Mouse (Mus musculus) embryo, embryonic 10.5 days (tissue): ENCODE results near the gene Olfm1.
A peak's percentile ranks its signal among the peaks of the same experiment; 100 is the strongest.

ENCODE experiments used
- DNase-seq: peaks from one replicate; pipeline ENCODE4 v3.0.0-alpha.2; 2015; ENCODE audit warnings: low spot score

Gene Olfm1

DNA sequence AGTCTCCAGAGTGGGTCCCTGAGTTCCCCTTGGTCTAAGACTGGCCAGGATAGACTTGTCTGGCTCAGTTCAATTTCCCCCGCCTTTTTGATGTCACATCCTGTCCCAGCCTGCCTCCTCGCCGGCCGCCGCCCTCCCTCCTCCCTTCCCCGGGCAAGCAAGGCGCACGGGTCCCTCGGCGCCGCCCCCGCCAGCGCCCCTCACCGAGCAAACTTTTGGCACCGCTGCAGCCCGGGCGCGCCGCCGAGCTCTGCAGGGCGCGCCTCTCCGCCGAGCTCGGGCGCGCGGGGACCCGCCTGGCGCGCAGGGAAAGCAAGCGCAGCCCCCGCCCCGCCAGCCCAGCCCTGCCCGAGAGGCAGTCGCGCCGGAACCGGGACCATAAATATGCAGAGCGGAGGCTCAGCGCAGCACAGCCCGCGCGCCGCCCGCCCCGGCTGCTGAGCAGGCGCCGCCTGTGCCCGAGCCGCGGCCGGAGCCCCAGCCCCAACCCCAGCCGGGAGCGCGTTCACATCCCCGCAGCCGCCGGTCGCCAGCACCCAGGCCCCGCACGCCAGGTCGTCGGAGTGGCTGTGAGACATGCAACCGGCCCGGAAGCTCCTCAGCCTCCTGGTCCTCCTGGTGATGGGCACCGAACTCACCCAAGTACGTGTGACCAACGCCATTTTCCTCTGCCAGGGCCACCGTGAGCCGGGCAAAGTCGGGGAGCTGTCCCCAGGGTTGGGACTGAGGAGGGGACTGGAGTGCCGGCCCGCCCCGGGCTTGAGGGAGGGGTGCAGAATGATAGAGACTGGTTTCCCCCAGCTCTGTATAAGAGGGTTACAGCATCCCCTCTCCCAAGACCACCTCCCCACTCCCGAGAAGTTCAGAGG, at the start of gene Olfm1:
Gene Olfm1 (plus strand): TSS at position 172 of the 869 bp plus-strand sequence.
- peak; percentile 76 for DNase-seq

DNA sequence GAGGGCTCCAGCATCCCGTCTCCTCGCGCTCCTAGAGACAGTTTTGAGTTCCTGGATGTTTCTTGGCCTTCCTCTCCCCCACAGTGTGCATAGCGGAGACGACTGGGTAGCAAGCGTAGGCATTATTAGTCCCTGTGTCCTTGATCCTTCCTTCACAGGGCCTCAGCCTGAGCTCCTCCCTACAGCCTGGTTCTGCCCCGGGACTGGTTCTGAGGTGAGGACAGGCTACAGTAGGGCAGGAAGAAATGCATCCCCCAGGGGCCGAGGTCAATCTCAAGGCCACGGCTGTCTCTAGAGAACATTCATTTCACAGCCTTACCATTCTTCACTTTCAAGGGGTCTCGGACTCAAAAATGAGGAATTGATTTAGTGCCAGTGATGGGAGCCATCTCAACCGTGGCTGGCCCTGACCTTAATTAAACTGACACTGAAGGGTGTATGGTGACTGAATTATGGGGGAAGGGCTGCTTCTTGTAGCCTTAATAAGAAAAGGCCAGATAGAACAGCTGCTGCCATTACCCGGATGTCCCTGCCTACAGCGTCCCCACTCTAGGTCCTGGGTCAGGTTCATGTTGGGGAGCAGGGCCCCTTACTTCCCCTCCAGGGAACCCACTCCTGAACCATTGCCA, 49.3 kb upstream of the Olfm1 start:
- DNase-seq, result peak; percentile 29

DNA sequence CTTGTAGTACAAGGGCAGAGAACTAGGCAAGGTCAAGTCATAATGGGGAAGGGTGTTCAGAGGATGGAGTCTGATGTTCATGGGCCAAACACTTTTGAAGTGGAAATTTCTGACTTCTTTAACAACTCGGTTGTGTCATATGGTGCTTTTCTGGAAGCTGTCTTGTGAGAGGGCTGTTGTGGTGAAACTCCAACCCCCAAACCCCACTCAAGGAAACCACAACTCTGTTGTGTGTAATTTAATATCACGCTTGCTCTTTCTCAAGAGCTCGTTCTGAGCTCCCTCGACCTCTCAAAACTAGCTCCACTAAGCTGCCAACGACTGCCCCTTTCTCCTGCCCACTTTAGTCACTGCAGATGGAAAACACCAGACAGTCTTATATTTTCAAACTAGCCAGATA, 47.1 kb upstream of the Olfm1 start:
- no peak for DNase-seq

DNA sequence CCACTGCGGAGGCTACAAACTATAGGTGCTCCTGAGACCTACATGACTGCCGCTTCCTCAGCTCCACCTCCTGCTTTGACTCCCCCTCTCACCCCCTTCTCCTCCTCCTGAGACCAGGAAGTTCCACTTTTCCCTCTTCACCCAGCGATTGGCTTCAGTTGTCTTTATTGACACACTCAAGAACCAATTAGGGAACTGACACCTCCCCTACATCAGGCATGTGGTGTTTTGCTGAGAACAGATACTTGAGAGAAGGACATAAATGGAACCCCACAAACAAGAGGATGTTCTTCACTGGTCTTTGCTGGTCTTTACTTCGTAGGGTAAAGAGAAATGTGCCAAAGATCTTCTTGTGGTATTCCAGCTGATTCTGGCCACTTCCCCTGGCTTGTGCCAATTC, 46.6 kb upstream of the Olfm1 start:
- DNase-seq, result no peak

DNA sequence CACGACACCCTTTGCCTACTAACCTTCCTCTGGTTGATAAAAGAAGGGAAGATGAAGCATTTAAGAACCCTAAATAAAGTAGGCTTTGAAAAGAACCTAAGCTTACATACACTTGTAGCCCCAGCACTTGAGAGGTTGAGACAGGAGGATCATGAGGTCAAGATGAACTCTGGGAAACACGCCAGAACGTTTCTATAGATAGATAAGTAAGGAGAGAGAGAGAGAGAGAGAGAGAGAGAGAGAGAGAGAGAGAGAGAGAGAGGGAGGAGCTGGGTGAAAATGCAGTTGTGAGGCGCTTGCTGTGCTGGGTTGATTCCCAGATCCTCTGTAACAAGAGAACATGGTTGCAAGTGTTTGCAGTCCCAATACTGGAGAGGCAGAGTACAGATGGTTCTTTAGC, 46.1 kb upstream of the Olfm1 start:
- no peak for DNase-seq

DNA sequence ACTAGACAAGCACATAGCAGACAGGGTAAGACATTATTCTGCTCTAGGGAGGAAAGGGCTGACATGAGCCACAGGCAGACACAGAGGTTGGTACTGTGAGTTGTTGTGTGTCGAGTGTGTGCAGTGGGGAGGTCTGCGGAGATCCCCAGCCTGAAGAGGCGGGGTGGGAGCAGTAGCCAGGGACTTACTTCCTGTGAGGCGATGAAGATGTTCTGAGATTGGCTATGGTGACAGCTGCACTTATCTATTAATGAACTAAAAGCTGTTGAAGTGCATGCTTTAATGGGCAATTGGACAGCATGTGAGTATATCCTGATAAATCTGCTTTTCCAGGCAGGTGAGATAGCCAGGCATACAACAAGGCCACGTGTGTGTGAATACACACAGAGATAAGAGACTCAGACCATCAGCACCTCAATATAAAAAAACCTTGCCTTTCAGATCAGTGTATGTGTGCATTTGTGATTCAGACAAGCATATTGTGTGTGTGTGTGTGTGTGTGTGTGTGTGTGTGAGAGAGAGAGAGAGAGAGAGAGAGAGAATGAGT, 45.5 kb upstream of the Olfm1 start:
- DNase-seq, result no peak

DNA sequence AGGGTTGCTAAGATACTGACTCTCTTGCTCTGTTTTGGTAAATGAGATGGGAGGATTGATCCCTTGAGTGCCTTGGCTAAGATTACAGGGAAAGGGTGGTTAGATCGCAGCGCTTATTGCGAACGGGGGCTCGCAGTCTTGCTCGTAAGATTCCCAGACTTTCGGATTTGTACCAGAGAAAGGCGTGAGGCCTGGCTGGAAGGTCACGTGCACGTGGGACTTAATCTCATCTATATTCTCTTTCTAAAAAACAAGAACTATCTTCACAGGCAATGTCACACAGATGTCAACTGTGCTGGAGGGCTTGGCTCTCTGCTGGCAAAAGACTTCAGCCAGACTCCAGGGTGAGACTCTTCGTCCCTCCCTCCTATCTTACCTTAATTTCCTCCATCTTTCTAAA, 43.1 kb upstream of the Olfm1 start:
- no peak for DNase-seq

DNA sequence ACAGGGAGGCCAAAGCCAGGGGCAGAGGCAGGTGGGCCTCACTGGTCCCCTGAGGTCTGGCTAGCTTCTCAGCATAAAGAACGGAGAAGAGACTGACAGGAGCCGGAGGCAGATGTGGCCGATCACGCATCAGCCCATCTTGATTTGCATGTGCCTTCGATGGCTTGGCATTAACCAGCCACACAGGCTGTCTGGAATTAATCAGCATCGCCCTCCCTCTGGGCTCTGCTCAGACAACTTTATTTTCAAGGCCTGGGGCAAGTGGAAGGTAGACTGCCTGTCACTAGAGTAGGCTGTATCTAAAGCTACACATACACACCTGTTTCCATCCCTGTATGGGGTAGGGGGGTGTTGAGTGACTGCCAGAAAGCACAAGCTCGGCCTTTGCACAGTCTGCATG, 32.2 kb upstream of the Olfm1 start:
- no peak for DNase-seq

DNA sequence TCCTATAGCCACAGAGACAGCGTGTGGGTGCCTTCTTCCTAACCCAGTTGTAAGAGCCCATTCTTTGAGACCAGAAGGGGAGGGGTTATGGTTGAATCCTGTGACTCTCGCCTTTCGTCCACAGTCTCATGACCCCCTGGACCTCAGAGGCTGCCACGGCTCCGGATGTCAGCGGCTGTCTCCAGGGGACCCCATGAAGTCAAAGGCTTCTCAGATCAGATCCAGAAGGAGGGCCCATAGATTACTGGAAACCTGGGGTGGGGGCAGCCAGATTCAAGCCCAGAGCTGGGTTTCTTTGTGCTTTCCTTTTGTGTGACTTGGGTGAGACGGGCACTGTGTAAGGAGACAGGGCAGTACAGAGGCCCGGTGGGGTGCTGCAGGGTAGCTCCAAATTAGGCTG, 27.2 kb upstream of the Olfm1 start:
- DNase-seq, result no peak

DNA sequence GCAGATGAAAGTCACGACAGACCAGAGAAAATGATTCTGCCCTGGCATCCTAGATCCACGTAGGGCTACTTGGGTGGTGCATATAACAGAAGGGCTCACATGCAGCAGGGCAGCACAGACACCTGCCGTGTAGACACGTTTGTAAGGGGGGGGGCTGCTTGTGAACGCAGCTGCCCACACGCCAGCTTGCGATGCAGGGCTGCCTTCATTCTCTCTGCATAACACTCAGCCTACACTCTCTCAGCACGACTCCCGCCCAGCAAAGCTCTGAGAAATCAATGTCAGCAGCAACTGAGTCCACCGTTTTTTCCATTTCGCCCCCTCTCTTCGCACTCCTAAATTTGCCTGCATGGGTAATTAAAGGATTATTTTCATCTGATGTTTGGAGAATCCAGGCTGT, 23.5 kb upstream of the Olfm1 start:
- DNase-seq, result no peak

DNA sequence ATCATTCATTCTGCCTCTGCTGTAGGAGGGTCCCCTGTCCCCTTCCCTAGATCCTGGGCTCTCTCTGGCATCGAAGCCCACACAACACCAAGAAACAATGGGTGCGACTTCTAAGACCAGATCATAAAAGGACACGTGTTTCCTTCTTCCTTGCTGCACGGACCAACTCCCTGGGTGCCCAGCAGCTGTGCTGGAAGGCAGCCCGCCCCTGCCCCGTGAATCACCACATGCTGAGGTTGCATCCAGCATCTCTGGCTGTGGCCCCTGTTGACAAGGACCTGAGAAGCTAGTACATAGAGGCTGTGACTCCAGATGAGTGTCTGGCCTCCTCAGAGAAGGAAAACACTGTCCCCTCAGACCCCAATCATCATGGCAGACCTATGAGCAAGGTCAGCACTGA, 20.8 kb upstream of the Olfm1 start:
- DNase-seq, result no peak

DNA sequence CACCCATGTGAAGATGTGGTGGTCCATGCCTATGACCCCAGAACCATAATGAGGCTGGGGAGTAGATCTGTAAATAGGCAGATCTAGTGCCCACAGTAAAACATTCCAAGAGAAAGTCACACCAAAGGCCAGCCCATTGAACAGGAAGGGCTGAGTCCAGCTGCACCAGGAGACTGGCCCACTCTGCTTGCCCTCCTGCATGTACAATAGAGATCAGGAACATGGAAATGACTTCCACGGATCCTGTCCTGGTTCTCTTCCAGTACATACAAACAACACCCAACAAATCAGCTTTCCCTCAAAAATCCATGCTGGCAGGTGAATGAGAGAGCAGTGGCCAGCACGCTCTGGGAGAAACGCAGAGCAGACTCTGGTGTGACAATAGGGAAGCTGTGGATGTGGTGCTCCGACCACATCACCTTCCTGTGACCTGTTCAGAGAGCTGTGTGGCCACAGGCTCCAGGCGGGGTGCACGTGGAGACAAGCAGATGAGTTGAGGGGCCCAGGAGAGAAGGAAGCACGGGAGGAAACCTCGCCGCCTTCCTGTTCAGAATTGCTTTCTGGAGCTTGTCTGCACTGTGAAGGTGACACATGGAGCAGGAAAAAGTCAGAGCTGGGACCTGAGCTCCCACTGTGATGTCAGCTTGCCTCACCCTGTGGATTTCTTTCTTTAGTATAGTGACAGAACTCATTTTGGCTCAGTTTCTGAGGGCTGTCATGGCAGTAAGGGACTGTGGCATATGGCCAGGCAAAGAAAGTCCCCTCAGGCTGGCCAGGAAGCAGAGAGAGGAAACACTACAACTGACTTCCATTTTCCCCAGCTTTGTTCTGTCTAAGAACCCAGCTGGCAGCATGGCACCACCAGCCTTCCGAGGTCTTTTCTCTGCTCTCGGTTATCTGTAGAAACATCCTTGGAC, 19.3 kb upstream of the Olfm1 start:
- no peak for DNase-seq

DNA sequence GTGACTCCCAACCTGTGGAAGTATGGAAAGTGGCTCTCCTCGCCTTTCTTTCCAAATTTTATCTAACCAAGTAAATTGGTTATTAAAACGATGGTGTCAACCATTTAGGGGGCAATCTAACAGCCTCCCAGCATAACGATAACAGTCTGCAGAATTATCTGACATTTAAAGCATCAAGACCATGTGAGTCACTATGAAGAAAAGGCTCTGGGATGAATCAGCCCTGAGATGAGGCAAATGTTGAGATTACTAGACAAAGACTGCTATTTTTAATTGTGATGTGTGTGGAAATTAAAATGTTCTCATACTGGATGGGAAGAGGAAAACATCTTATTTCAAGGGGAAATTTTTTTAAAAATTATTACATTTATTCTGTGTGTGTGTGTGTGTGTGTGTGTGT, 18.4 kb upstream of the Olfm1 start:
- no peak for DNase-seq

DNA sequence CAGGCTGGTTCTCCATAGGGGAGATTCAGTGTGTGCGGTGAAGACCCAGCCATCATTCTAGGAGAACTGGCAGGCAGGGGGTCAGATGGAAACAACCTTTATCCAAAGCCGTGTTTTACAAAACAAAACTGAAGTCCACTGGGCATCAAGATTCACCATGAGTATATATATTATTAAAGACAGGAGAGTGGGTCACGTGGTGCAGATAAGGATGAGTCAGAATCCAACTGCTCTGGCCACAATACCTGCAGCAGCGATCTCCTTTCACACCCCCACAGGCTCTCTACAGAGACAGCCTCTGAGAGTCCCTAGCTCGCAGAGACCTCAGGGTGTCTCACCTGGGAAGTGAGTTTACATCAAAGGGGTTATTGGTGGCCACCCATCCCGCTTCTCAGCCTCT, 14.2 kb upstream of the Olfm1 start:
- DNase-seq, result no peak

DNA sequence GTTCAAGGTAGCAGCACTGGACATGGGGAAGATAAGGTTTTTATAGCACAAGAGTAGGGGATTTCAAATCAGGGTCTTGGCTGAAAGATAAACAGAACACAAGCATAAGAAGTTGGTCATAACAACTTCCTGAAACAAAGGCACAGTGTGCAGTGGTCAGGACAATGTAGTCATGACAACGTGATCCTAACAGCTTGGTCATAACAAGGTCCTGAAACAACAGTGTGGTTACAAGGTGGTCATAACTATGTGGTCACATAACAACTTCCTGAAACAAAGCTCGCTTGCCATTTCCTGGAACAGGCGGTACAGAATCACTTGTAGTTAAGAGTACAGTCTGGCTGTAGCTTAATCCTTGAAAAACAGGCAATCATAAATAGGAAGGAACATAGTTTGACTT, 12.7 kb upstream of the Olfm1 start:
- DNase-seq, result no peak

DNA sequence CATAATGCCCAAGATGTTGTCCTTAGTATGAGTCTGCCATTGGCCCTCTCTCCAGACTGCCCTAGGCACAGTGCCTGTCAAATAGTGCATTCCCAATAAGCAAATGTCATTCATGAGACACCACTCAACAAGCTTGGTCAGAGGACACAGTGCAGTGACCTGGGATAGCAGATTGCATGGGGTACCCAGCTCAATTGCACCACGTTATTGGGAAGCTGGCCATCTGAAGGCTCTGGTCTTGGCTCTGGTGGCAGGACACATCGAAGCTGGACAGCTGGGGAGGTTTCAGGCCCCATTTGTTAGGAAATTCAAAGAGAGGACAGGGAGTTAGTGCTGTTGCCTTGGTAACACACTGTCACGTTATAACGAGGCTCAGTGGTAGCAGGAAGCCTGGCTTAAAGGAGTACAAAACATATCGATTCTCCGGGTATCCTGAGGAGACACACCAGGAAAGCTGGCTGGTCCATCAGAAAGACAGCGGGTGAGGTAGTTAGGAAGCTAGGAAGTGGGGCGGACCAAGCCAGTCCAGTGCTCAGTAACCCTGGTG, 4.3 kb upstream of the Olfm1 start:
- DNase-seq, result no peak

DNA sequence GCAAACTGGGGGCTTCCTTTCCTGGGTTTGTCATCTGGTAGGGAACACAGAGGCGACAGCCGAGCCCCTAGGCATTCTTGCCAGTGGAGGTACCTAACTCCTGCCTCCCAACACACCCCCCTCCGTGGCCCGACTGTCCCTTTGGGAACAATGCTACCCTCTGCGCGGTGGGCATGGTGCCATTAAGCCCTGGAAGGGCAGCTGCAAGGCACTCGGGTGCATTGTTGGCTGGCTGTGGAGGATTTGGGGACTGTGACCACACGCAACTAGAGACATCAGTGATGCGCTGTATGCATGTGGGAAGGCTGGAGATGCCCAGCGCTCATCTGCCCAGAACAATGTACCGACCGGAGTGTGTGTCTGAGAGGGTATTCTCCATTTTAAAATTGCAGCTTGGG, 897 bp downstream of the Olfm1 start:
- DNase-seq, result no peak

DNA sequence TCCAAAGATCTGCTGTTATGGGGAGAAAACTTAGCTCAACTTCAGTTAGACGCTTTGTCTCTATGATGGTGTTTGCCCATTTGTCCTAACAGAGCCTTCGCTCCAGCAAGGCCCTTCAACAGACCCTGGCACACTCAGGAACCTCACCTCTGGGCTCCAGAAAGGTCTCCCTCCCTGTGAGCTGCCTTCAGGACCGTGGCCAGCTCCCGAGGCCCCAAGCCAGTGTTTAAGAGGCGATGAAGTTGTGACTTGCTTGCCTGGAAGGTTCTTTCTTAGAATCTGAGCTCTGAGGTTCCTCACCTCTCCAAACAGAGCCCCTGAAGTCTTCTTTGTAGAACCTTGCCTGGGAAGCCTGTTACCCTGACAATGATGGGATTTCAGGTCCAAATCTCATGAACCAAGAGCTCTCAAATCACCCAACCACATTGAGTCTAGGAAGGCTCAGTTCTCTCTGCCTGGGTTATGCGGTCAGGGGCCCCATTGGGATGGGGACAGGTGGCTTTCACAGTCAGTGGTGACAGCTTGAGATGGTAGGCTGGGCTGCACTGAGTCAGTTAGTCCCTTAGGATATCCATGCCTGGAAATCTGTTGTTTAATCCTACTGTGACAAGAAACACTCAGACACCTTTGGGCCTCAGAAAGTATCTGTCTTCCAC, 2.3 kb downstream of the Olfm1 start:
- DNase-seq, result peak; percentile 69

DNA sequence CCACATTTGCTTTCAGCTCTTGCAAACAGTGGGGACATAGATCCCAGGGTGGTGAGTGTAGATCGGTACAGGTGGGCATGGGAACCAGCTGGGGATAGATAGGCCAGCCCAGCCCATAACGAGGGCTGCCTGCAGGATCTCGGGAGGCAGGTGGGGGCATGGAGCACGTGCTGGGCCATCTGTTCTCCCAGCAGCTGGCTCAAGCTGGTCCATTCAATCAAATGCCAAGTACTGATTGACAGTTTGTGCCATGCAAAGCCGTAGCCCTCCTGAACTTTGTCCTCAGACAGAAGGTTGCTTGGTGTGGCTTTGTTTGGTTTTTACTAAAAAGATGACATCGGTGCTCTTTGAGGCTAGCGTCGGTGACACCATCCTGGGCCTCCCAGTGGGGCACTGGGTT, 2.9 kb downstream of the Olfm1 start:
- DNase-seq, result no peak

DNA sequence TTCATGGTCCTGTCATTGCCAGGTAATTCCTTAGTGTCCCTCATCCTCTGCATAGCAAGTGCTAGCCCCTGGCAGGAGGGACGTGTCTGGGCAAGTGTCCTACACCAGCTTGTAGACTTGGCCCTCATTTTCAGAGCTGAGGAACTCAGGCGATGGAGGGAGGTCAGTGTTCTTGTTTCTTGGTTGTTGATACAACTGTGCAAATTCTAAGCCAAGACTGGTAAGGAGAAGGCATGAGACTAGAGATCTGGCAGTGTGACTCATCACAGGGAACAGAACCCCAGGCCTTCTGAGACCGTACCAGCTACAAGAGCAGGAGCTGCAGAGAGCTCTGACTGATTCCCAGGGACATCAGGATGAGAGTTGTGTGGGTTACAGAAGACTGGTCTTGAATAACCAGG, 8.6 kb downstream of the Olfm1 start:
- DNase-seq, result no peak

DNA sequence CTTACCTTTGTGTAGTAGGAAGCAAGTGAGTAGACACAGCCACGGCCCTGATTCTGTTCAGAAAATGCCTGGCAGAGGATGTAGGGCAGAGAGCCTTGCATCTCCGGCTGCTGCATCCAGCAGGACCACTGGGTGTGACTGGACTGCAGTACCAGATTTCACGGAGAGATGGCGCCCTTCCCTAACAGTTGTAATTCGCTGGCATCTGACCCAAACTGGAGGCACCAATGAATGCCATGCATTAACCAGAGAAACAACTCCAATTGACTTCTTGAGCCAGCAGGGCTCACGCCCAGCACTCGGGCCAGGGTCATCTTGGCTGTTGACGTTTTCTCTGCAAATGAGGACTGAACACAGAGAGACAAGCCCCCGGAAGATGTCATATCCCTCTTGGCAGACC, 11.4 kb downstream of the Olfm1 start:
- peak; percentile 95 for DNase-seq
